Mouse (Mus musculus) liver, postnatal 0 days (tissue): ENCODE results near the gene Acvr1b.

Experiments
- CTCF ChIP-seq: sonication (generic); IDR thresholded peaks from 2 replicates; pipeline ENCODE4 v1.5.1; 2016; ENCODE audit warnings: antibody characterized with exemption, low read depth
- EP300 ChIP-seq: IDR thresholded peaks from 2 replicates; pipeline ENCODE4 v1.6.1; 2016; ENCODE audit warnings: antibody characterized with exemption, low read depth, mild to moderate bottlenecking

DNA sequence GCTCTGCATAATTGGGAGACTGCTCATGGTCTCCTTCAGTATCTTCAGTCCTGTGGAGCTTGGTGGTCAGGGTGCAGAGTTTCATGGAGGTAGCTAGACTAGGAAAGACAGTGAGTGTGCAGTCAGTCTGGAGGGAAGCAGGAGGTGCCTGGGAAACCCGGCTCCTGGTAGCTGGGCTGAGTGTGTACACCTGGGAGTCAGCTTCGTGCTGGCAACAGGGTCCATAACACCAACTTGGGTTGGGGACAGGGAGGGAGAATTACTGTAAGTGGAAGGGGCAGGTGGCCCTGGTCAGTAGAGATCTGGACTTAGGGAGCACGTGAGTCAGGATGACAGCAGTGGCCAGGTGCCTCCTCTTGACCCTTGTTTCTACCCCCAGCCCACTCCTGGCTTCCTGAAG lies 86.1 kb downstream of the Acvr1b start:
- TF ChIP-seq EP300 (no peak), CTCF (no peak)
